Mouse (Mus musculus) stomach, postnatal 0 days (tissue): ENCODE measurements around the gene Vegfd. TPM values are rescaled to one million over a fixed set of nuclear protein-coding genes. Genes with fewer than 3 reads are reported as not detected.

Source experiments
- ATAC-seq: fragments of 200-750 bp; cut with Nextera tagmentation; 2 replicates; pipeline ENCODE4 v1.8.0; 2017; ENCODE audit not compliant: low FRiP score, low TSS enrichment
- DNase-seq: peaks from one replicate; pipeline ENCODE4 v3.0.0-alpha.2; 2016; ENCODE audit warnings: low spot score
- H3K27ac ChIP-seq: fragments of 300-500 bp; sonication (generic); replicated peaks from 2 replicates; pipeline ENCODE4 v1.5.1; 2014; ENCODE audit warnings: mild to moderate bottlenecking, control low read depth
- H3K27me3 ChIP-seq: fragments of 300-500 bp; sonication (generic); 2 replicates; pipeline ENCODE4 v1.6.1; 2014; ENCODE audit warnings: low read length; ENCODE audit not compliant: control insufficient read depth, insufficient read depth
- H3K36me3 ChIP-seq: fragments of 300-500 bp; sonication (generic); 2 replicates; pipeline ENCODE4 v1.6.1; 2014; ENCODE audit warnings: low read length, mixed read lengths; ENCODE audit not compliant: control insufficient read depth, insufficient read depth
- H3K4me1 ChIP-seq: fragments of 300-500 bp; sonication (generic); replicated peaks from 2 replicates; pipeline ENCODE4 v1.6.1; 2014; ENCODE audit warnings: antibody characterized with exemption; ENCODE audit not compliant: control insufficient read depth, insufficient read depth
- H3K4me2 ChIP-seq: fragments of 300-500 bp; sonication (generic); replicated peaks from 2 replicates; pipeline ENCODE4 v1.6.1; 2014; ENCODE audit warnings: low read depth, mild to moderate bottlenecking, control low read depth, moderate library complexity
- H3K4me3 ChIP-seq: fragments of 300-500 bp; sonication (generic); 2 replicates; pipeline ENCODE4 v1.5.1; 2014; ENCODE audit warnings: low read depth, low read length, control low read depth
- H3K9ac ChIP-seq: fragments of 300-500 bp; sonication (generic); 2 replicates; pipeline ENCODE4 v1.6.1; 2014; ENCODE audit warnings: mild to moderate bottlenecking, low read length, control low read depth, mixed read lengths
- H3K9me3 ChIP-seq: fragments of 300-500 bp; sonication (generic); 2 replicates; pipeline ENCODE4 v1.6.1; 2016; ENCODE audit warnings: low read length; ENCODE audit not compliant: control insufficient read depth
- CTCF ChIP-seq: IDR thresholded peaks from 2 replicates; pipeline ENCODE4 v1.5.1; 2016; ENCODE audit warnings: antibody characterized with exemption, low read depth, mild to moderate bottlenecking, moderate library complexity
- EP300 ChIP-seq: optimal IDR thresholded peaks from 2 replicates; pipeline ENCODE3; 2016; ENCODE audit warnings: antibody characterized with exemption
- WGBS: fragments of 180-500 bp; shearing (Covaris S2); extraction: QIAGEN DNeasy Blood & Tissue Kit; methylation state at CpG from one replicate; pipeline ENCODE4 v1.1.7; 2014; 5-methylcytosine and 5-hydroxymethylcytosine counted together
- polyA plus RNA-seq: library from polyadenylated mRNA; unstranded; fragments of >200 nt; fragmentation: Nextera tagmentation; extraction: Ambion mirVana; gene quantifications from 2 replicates; pipeline ENCODE4 v1.2.1, GENCODE M21; 2015

The Vegfd gene
- polyA plus RNA-seq, 1 experiment from 2014 or later, result 3.4 TPM

GRCm38 (mm10) chrX:164436709-164437108 is 63.5 kb downstream of the Vegfd start, which contains the start of gene Asb11:
Gene Asb11, plus strand, starts transcription at chrX:164436994.
- DNase-seq, result no peak
- no peak for TF ChIP-seq EP300
- TF ChIP-seq CTCF, result no peak
- peak; percentile 68; the same call in 1 of the 2 replicates for ATAC-seq
- Histone ChIP-seq H3K27me3 (no peaks in the 10 kb centered on the region), H3K4me3 (no peak within 1 kb of the TSS), H3K27ac (no peak within 1 kb of the TSS), H3K9ac (no peak within 1 kb of the TSS), H3K4me2 (no peak within 1 kb of the TSS), H3K36me3 (no peaks in the 10 kb centered on the region), H3K9me3 (no peaks in the 10 kb centered on the region), H3K4me1 (no peaks in the 10 kb centered on the region)
- 52% methylated on average over 8 of the region's 8 CpGs for WGBS

DNA sequence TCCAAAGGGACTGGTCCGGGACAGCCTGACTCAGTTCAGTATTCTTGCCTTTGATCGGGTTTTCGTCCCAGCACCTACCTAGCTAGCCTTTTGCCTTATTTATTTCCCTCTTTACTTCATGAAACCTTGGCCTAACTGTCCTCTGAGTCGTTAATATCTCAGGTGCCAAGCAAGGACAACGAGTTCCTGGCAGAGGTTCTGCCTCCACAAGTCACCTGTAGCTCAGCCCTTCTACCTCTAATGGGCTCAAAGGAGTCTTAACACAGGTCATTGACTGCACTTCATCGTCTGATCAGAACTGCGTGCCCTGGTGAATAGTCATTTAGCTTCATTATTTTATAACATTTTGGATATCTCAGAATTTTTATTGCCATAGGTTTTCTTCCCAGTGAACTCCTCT is 66.3 kb downstream of the Vegfd start:
- Histone ChIP-seq H3K27ac (no peak overlapping the region), H3K9me3 (no peaks in the 10 kb centered on the region), H3K4me1 (no peaks in the 10 kb centered on the region), H3K9ac (no peak overlapping the region), H3K27me3 (no peaks in the 10 kb centered on the region), H3K4me3 (no peak overlapping the region), H3K4me2 (no peak overlapping the region), H3K36me3 (no peaks in the 10 kb centered on the region)
- DNase-seq (no peak), ATAC-seq (no peak)
- 87% methylated on average over 7 of the region's 7 CpGs for WGBS
- TF ChIP-seq CTCF (no peak), EP300 (no peak)

DNA sequence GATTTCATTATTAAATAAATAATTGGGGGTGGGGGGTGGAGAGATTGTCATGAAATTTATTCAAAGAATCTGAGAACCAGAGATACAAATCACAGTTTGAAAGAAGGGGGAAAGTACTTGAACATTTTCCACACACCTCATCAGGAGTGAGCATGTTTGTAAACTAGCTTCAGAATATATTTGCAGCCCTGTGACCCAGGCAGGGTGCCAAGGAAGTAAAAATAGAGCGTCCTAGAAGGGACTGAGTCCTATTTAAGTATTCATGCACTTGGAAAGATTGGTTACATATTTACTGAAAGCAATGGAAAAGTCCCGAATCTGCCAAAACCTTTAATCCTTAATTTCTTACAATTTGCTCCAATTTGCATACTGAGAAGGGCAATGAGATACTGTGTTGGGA is 67.0 kb downstream of the Vegfd start:
- 28% methylated on average over 2 of the region's 2 CpGs for WGBS

DNA sequence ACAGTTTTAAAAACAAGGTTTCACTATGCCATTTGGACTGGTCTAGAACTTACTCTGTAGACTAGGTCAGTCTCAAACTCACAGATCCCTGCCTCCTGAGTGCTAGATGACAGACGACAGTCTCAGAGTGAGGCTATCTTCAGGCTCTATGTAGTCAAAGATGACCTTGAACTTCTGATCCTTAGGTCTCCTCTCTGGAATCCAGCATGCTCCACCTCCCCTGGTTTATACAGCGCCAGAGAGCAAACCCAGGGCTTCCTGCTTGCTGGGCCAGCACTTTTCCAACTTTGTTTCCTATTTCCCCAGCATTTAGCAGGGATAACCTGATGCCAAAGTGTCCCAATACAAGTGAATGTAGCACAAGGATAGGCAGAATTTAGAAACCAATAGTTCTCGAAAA is 67.5 kb downstream of the Vegfd start:
- Histone ChIP-seq H3K27ac (no peak overlapping the region), H3K27me3 (no peaks in the 10 kb centered on the region), H3K36me3 (no peaks in the 10 kb centered on the region), H3K9me3 (no peaks in the 10 kb centered on the region), H3K9ac (no peak overlapping the region), H3K4me2 (no peak overlapping the region), H3K4me3 (no peak overlapping the region), H3K4me1 (no peaks in the 10 kb centered on the region)
- ATAC-seq, result no peak
- no peak for TF ChIP-seq EP300
- no peak for TF ChIP-seq CTCF
- 65% methylated on average over 3 of the region's 3 CpGs for WGBS
- DNase-seq, result no peak

More for the DNA sequence above, 67.0 kb downstream of the Vegfd start:
- H3K4me3 ChIP-seq, result no peak overlapping the region
- H3K27me3 ChIP-seq, result no peaks in the 10 kb centered on the region
- H3K4me1 ChIP-seq, result no peaks in the 10 kb centered on the region
- no peak overlapping the region for H3K9ac ChIP-seq
- no peak for DNase-seq
- no peak for TF ChIP-seq CTCF
- no peak for TF ChIP-seq EP300
- no peak overlapping the region for H3K4me2 ChIP-seq
- no peaks in the 10 kb centered on the region for H3K9me3 ChIP-seq
- no peak overlapping the region for H3K27ac ChIP-seq
- no peak for ATAC-seq
- H3K36me3 ChIP-seq, result no peaks in the 10 kb centered on the region

DNA sequence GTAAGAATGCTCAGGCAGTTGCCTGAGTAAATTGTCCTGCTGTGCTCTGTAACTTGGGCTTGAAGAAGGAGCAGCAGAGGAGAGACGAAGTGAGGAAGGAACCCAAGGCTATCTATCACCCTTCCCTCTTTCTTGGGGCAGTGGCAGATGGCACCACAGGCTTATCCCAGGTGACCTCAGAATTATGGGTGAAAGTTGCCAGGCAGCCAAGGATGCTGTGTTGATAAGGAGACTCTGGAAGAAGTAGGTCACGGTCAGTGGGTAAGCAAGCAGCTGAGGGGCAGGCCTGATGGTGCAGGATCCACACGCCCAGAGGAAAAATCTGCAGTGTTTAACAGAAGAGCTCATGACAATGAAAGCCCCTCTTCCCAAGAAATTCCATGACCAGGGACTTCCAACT is 68.1 kb downstream of the Vegfd start:
- TF ChIP-seq EP300 (no peak), CTCF (no peak)
- Histone ChIP-seq H3K4me3 (no peak overlapping the region), H3K27ac (no peak overlapping the region), H3K9ac (no peak overlapping the region), H3K4me2 (no peak overlapping the region), H3K9me3 (no peaks in the 10 kb centered on the region), H3K36me3 (no peaks in the 10 kb centered on the region), H3K4me1 (no peaks in the 10 kb centered on the region), H3K27me3 (no peaks in the 10 kb centered on the region)
- WGBS, result 83% methylated on average over 3 of the region's 3 CpGs
- DNase-seq (no peak), ATAC-seq (no peak)

DNA sequence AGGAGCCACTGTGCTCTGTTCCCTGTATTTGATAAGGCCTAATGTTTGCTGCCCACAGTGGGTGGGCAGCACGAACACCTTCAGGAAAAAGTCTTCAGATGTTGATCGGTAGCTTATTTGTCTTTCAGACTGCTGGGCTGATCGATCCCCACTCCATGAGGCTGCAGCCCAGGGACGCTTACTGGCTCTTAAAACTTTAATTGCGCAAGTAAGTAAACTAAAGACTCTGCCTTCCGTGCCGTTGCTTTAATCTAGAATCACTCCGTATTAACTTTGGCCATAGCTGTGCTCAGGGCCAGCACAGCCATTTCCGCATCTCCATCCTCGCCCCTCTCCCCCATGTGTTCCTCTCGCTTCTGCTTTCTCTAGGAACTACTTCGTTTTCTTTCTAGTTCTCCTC is 72.4 kb downstream of the Vegfd start:
- no peak overlapping the region for H3K4me2 ChIP-seq
- no peak overlapping the region for H3K27ac ChIP-seq
- no peaks in the 10 kb centered on the region for H3K9me3 ChIP-seq
- no peaks in the 10 kb centered on the region for H3K4me1 ChIP-seq
- DNase-seq (no peak), ATAC-seq (no peak; the same call in 1 of the 2 replicates)
- H3K27me3 ChIP-seq, result no peaks in the 10 kb centered on the region
- H3K36me3 ChIP-seq, result no peaks in the 10 kb centered on the region
- no peak for TF ChIP-seq EP300
- no peak for TF ChIP-seq CTCF
- H3K4me3 ChIP-seq, result no peak overlapping the region
- WGBS, result 66% methylated on average over 12 of the region's 12 CpGs
- no peak overlapping the region for H3K9ac ChIP-seq
